Mouse (Mus musculus): ENCODE measurements around the gene Mb21d2.

DNA sequence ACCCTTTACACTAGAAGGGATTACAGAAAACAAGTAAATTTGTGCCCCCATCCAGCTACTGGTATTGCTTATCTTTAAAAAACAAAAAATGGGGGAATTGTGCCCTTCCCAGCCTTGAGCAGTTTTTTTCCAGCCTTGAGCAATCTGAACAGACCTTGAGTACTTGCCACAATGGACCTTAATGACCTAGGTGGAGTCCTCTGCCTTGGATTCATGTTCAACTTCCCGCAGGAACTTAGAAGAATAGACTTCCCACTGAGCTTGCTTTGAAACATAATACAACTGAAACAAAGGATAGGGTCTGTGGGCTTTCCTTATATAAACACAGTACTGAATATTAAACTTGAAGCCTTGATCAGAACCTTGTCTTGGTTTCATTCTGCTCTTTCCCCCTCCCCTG, 116.2 kb downstream of the Mb21d2 start:
- TF ChIP-seq POLR2A (IDR thresholded peaks at IDR 0.05; ENCODE audit: borderline replicate concordance, extremely low read depth, insufficient read depth, insufficient read length, poor library complexity, severe bottlenecking) (no peak), CTCF (IDR thresholded peaks at IDR 0.05; ENCODE audit: borderline replicate concordance, extremely low read depth, insufficient read depth, insufficient read length) (no peak)
